Mouse (Mus musculus) myocyte (in vitro differentiated cells): ENCODE results near the gene Mrpl33. TPM values are rescaled to one million over a fixed set of nuclear protein-coding genes. Genes with fewer than 3 reads are reported as not detected.

Experiments used
- H3K27me3 ChIP-seq: one replicate; pipeline ENCODE4 v1.6.1; 2011; ENCODE audit not compliant: control insufficient read depth, insufficient read depth, insufficient read length
- H3K36me3 ChIP-seq: one replicate; pipeline ENCODE4 v1.6.1; 2011; ENCODE audit not compliant: control insufficient read depth, insufficient read depth
- H3K4me2 ChIP-seq: one replicate; pipeline ENCODE4 v1.6.1; 2011; ENCODE audit warnings: low read depth, control low read depth
- H3K4me3 ChIP-seq: one replicate; pipeline ENCODE4 v1.5.1; 2011; ENCODE audit warnings: mild to moderate bottlenecking, control low read depth, moderate library complexity
- H3K79me2 ChIP-seq: one replicate; pipeline ENCODE4 v1.6.1; 2011; ENCODE audit not compliant: control insufficient read depth, insufficient read depth
- H3ac ChIP-seq: one replicate; pipeline ENCODE4 v1.6.1; 2011; ENCODE audit not compliant: control insufficient read depth, insufficient read length
- CEBPB ChIP-seq: IDR thresholded peaks from 2 replicates; pipeline ENCODE4 v1.6.1; 2011; ENCODE audit warnings: mild to moderate bottlenecking, moderate library complexity; ENCODE audit not compliant: poor library complexity, insufficient read depth, severe bottlenecking
- E2F4 ChIP-seq: IDR thresholded peaks from one replicate; pipeline ENCODE4 v1.6.1; 2011; ENCODE audit warnings: mild to moderate bottlenecking, control low read depth, moderate library complexity; ENCODE audit not compliant: insufficient read depth
- MAX ChIP-seq: IDR thresholded peaks from one replicate; pipeline ENCODE4 v1.6.1; 2011; ENCODE audit warnings: low read depth, mild to moderate bottlenecking, control low read depth
- MYOD1 ChIP-seq, 3 experiments: IDR thresholded peaks; one replicate each; pipeline ENCODE4 v1.6.1; 2011; ENCODE audit warnings: control low read depth in 2 of 3, low read depth in 2 of 3, mild to moderate bottlenecking in 2 of 3, moderate library complexity in 1 of 3; ENCODE audit not compliant: insufficient read length in 2 of 3, control insufficient read depth in 1 of 3
- MYOG ChIP-seq, 3 experiments: IDR thresholded peaks; one replicate each; pipeline ENCODE4 v1.6.1; 2011; ENCODE audit warnings: control low read depth in 2 of 3, low read depth in 2 of 3, mild to moderate bottlenecking in 2 of 3; ENCODE audit not compliant: insufficient read length in 2 of 3, control insufficient read depth in 1 of 3, insufficient read depth in 1 of 3
- POLR2A ChIP-seq: IDR thresholded peaks from one replicate; pipeline ENCODE4 v1.6.1; 2011; ENCODE audit warnings: low read depth, mild to moderate bottlenecking, control low read depth, moderate library complexity; ENCODE audit not compliant: insufficient read length
- POLR2AphosphoS2 ChIP-seq: IDR thresholded peaks from one replicate; pipeline ENCODE4 v1.6.1; 2011; ENCODE audit warnings: low read depth, control low read depth; ENCODE audit not compliant: insufficient read length
- REST ChIP-seq: IDR thresholded peaks from one replicate; pipeline ENCODE4 v1.6.1; 2011; ENCODE audit warnings: mild to moderate bottlenecking, control low read depth, moderate library complexity; ENCODE audit not compliant: insufficient read depth, insufficient read length
- SRF ChIP-seq: IDR thresholded peaks from one replicate; pipeline ENCODE4 v1.6.1; 2011; ENCODE audit warnings: low read depth; ENCODE audit not compliant: control insufficient read depth, insufficient read length
- TCF12 ChIP-seq: IDR thresholded peaks from one replicate; pipeline ENCODE4 v1.6.1; 2011; ENCODE audit warnings: mild to moderate bottlenecking, control low read depth; ENCODE audit not compliant: poor library complexity, insufficient read depth, severe bottlenecking
- TCF3 ChIP-seq: IDR thresholded peaks from one replicate; pipeline ENCODE4 v1.6.1; 2011; ENCODE audit warnings: low read depth, control low read depth; ENCODE audit not compliant: insufficient read length
- USF1 ChIP-seq: IDR thresholded peaks from one replicate; pipeline ENCODE4 v1.6.1; 2011; ENCODE audit warnings: low read depth, mild to moderate bottlenecking, control low read depth, moderate library complexity
- polyA plus RNA-seq: library from polyadenylated mRNA; unstranded; fragments of >200 nt; fragmentation: generic; extraction: Trizol; gene quantifications from one replicate; pipeline ENCODE4 v1.2.1, GENCODE M21; 2012; ENCODE audit warnings: missing spikeins

The Mrpl33 gene
- polyA plus RNA-seq, 1 experiment = 241 TPM

GRCm38 (mm10) chr5:31634679-31635078 is 37.9 kb downstream of the Mrpl33 start:
- TF ChIP-seq TCF12 (no peak), POLR2A (no peak), E2F4 (no peak), SRF (no peak), MYOG (IDR thresholded peaks at IDR 0.05; ENCODE audit: control insufficient read depth in 1 of 3, insufficient read depth in 1 of 3, insufficient read length in 2 of 3, low read depth in 2 of 3) (no peak), MAX (no peak), POLR2AphosphoS2 (no peak), REST (no peak), CEBPB (no peak), USF1 (no peak)
- Histone ChIP-seq H3K4me3 (no peak overlapping the region), H3K27me3 (no peaks in the 10 kb centered on the region), H3K36me3 (no peaks in the 10 kb centered on the region), H3ac (no peak overlapping the region), H3K4me2 (no peak overlapping the region), H3K79me2 (no peaks in the 10 kb centered on the region)

- TF ChIP-seq USF1 (no peak), TCF12 (peak; percentile 37), MYOG (IDR thresholded peaks at IDR 0.05; ENCODE audit: control insufficient read depth in 1 of 3, insufficient read depth in 1 of 3, insufficient read length in 2 of 3, low read depth in 2 of 3) (peak in 2 of 3 experiments; percentile 49 to 73), SRF (no peak), MYOD1 (IDR thresholded peaks at IDR 0.05; ENCODE audit: control insufficient read depth in 1 of 3, insufficient read length in 2 of 3, low read depth in 2 of 3) (peak in 1 of 3 experiments; percentile 78), REST (no peak), POLR2AphosphoS2 (no peak), CEBPB (peak; percentile 94), MAX (no peak), TCF3 (no peak), POLR2A (no peak), E2F4 (no peak)
- Histone ChIP-seq H3ac (no peak overlapping the region), H3K36me3 (no peaks in the 10 kb centered on the region)
Measured at GRCm38 (mm10) chr5:31636636-31637253, 40.0 kb downstream of the Mrpl33 start.

GRCm38 (mm10) chr5:31640542-31640941 is 43.8 kb downstream of the Mrpl33 start:
- Histone ChIP-seq H3K79me2 (no peaks in the 10 kb centered on the region), H3ac (no peak overlapping the region), H3K4me3 (no peak overlapping the region), H3K36me3 (no peaks in the 10 kb centered on the region), H3K4me2 (no peak overlapping the region), H3K27me3 (no peaks in the 10 kb centered on the region)
- TF ChIP-seq MYOD1 (IDR thresholded peaks at IDR 0.05; ENCODE audit: control insufficient read depth in 1 of 3, insufficient read length in 2 of 3, low read depth in 2 of 3) (no peak), TCF3 (no peak), CEBPB (no peak), POLR2AphosphoS2 (no peak), REST (no peak), POLR2A (no peak), TCF12 (no peak), MYOG (IDR thresholded peaks at IDR 0.05; ENCODE audit: control insufficient read depth in 1 of 3, insufficient read depth in 1 of 3, insufficient read length in 2 of 3, low read depth in 2 of 3) (no peak), USF1 (no peak), SRF (no peak), MAX (no peak), E2F4 (no peak)

More at GRCm38 (mm10) chr5:31636636-31637253, 40.0 kb downstream of the Mrpl33 start:
- H3K4me2 ChIP-seq = peak overlapping the region; percentile 74
- H3K79me2 ChIP-seq = no peaks in the 10 kb centered on the region
- H3K27me3 ChIP-seq = no peaks in the 10 kb centered on the region
- H3K4me3 ChIP-seq = no peak overlapping the region

- no peak overlapping the region for H3ac ChIP-seq
- no peak overlapping the region for H3K4me2 ChIP-seq
- no peaks in the 10 kb centered on the region for H3K36me3 ChIP-seq
- TF ChIP-seq POLR2AphosphoS2 (no peak), TCF3 (no peak), MYOG (IDR thresholded peaks at IDR 0.05; ENCODE audit: control insufficient read depth in 1 of 3, insufficient read depth in 1 of 3, insufficient read length in 2 of 3, low read depth in 2 of 3) (no peak), MYOD1 (IDR thresholded peaks at IDR 0.05; ENCODE audit: control insufficient read depth in 1 of 3, insufficient read length in 2 of 3, low read depth in 2 of 3) (no peak), REST (no peak), CEBPB (no peak), USF1 (no peak), TCF12 (no peak)
- H3K27me3 ChIP-seq = no peaks in the 10 kb centered on the region
- no peak overlapping the region for H3K4me3 ChIP-seq
- no peaks in the 10 kb centered on the region for H3K79me2 ChIP-seq
Measured at GRCm38 (mm10) chr5:31642300-31642699, 45.6 kb downstream of the Mrpl33 start.

GRCm38 (mm10) chr5:31644272-31644671 is 47.5 kb downstream of the Mrpl33 start:
- Histone ChIP-seq H3K79me2 (no peaks in the 10 kb centered on the region), H3K4me3 (no peak overlapping the region), H3K36me3 (no peaks in the 10 kb centered on the region), H3ac (no peak overlapping the region), H3K27me3 (no peaks in the 10 kb centered on the region), H3K4me2 (peak overlapping the region; percentile 12)
- no peak for TF ChIP-seq MYOD1 (IDR thresholded peaks at IDR 0.05; ENCODE audit: control insufficient read depth in 1 of 3, insufficient read length in 2 of 3, low read depth in 2 of 3)
- peak; percentile 81 for TF ChIP-seq USF1
